Mouse (Mus musculus): ENCODE results near the gene Nrde2. TPM values are rescaled to one million over a fixed set of nuclear protein-coding genes. Genes with fewer than 3 reads are reported as not detected.

The Nrde2 gene
- polyA plus RNA-seq, 1 experiment, result 11.8 TPM

GRCm38 (mm10) chr12:100183970-100184369, 24.5 kb upstream of the Nrde2 start:
- Histone ChIP-seq H3K4me1 (ENCODE audit: control insufficient read depth, insufficient read depth, low read length) (no peaks in the 10 kb centered on the region; the same call in 1 of the 2 replicates), H3K4me3 (ENCODE audit: insufficient read depth, low read length) (no peak overlapping the region), H3K27ac (ENCODE audit: insufficient read depth, low read length) (no peak overlapping the region)
- TF ChIP-seq CTCF (IDR thresholded peaks at IDR 0.05; ENCODE audit: extremely low read depth, insufficient read depth, low read length), result no peak
- TF ChIP-seq POLR2A (IDR thresholded peaks at IDR 0.05; ENCODE audit: extremely low read depth, insufficient read depth, low read length), result no peak

GRCm38 (mm10) chr12:100182676-100183075, 23.2 kb upstream of the Nrde2 start:
- no peak overlapping the region for H3K4me3 ChIP-seq (ENCODE audit: insufficient read depth, low read length)
- H3K4me1 ChIP-seq (ENCODE audit: control insufficient read depth, insufficient read depth, low read length), result no peaks in the 10 kb centered on the region; the same call in 1 of the 2 replicates
- H3K27ac ChIP-seq (ENCODE audit: insufficient read depth, low read length), result no peak overlapping the region
- TF ChIP-seq POLR2A (IDR thresholded peaks at IDR 0.05; ENCODE audit: extremely low read depth, insufficient read depth, low read length), result no peak
- no peak for TF ChIP-seq CTCF (IDR thresholded peaks at IDR 0.05; ENCODE audit: extremely low read depth, insufficient read depth, low read length)

- H3K27ac ChIP-seq (ENCODE audit: insufficient read depth, low read length), result no peak overlapping the region
- H3K4me1 ChIP-seq (ENCODE audit: control insufficient read depth, insufficient read depth, low read length), result no peaks in the 10 kb centered on the region; the same call in 1 of the 2 replicates
- TF ChIP-seq CTCF (IDR thresholded peaks at IDR 0.05; ENCODE audit: extremely low read depth, insufficient read depth, low read length) (no peak), POLR2A (IDR thresholded peaks at IDR 0.05; ENCODE audit: extremely low read depth, insufficient read depth, low read length) (no peak)
- no peak overlapping the region for H3K4me3 ChIP-seq (ENCODE audit: insufficient read depth, low read length)
Measured at GRCm38 (mm10) chr12:100180802-100181201, 21.3 kb upstream of the Nrde2 start.

GRCm38 (mm10) chr12:100178898-100179440, 19.5 kb upstream of the Nrde2 start:
- Histone ChIP-seq H3K4me3 (ENCODE audit: insufficient read depth, low read length) (no peak overlapping the region), H3K4me1 (ENCODE audit: control insufficient read depth, insufficient read depth, low read length) (no peaks in the 10 kb centered on the region), H3K27ac (ENCODE audit: insufficient read depth, low read length) (no peak overlapping the region)
- TF ChIP-seq CTCF (IDR thresholded peaks at IDR 0.05; ENCODE audit: extremely low read depth, insufficient read depth, low read length) (no peak), POLR2A (IDR thresholded peaks at IDR 0.05; ENCODE audit: extremely low read depth, insufficient read depth, low read length) (no peak)

GRCm38 (mm10) chr12:100176469-100177056, 17.1 kb upstream of the Nrde2 start:
- H3K4me3 ChIP-seq (ENCODE audit: insufficient read depth, low read length), result no peak overlapping the region
- TF ChIP-seq CTCF (IDR thresholded peaks at IDR 0.05; ENCODE audit: extremely low read depth, insufficient read depth, low read length), result no peak
- no peak for TF ChIP-seq POLR2A (IDR thresholded peaks at IDR 0.05; ENCODE audit: extremely low read depth, insufficient read depth, low read length)
- no peaks in the 10 kb centered on the region for H3K4me1 ChIP-seq (ENCODE audit: control insufficient read depth, insufficient read depth, low read length)
- H3K27ac ChIP-seq (ENCODE audit: insufficient read depth, low read length), result no peak overlapping the region

GRCm38 (mm10) chr12:100172481-100172880, 13.0 kb upstream of the Nrde2 start:
- Histone ChIP-seq H3K4me1 (ENCODE audit: control insufficient read depth, insufficient read depth, low read length) (no peaks in the 10 kb centered on the region), H3K27ac (ENCODE audit: insufficient read depth, low read length) (no peak overlapping the region), H3K4me3 (ENCODE audit: insufficient read depth, low read length) (no peak overlapping the region)
- TF ChIP-seq CTCF (IDR thresholded peaks at IDR 0.05; ENCODE audit: extremely low read depth, insufficient read depth, low read length) (no peak), POLR2A (IDR thresholded peaks at IDR 0.05; ENCODE audit: extremely low read depth, insufficient read depth, low read length) (no peak)

- no peak overlapping the region for H3K4me3 ChIP-seq (ENCODE audit: insufficient read depth, low read length)
- H3K4me1 ChIP-seq (ENCODE audit: control insufficient read depth, insufficient read depth, low read length), result no peaks in the 10 kb centered on the region
- TF ChIP-seq CTCF (IDR thresholded peaks at IDR 0.05; ENCODE audit: extremely low read depth, insufficient read depth, low read length), result no peak
- TF ChIP-seq POLR2A (IDR thresholded peaks at IDR 0.05; ENCODE audit: extremely low read depth, insufficient read depth, low read length), result no peak
- H3K27ac ChIP-seq (ENCODE audit: insufficient read depth, low read length), result no peak overlapping the region
Measured at GRCm38 (mm10) chr12:100167931-100168871, 8.7 kb upstream of the Nrde2 start.

- no peak overlapping the region for H3K4me3 ChIP-seq (ENCODE audit: insufficient read depth, low read length)
- no peak overlapping the region for H3K27ac ChIP-seq (ENCODE audit: insufficient read depth, low read length)
- TF ChIP-seq CTCF (IDR thresholded peaks at IDR 0.05; ENCODE audit: extremely low read depth, insufficient read depth, low read length) (no peak), POLR2A (IDR thresholded peaks at IDR 0.05; ENCODE audit: extremely low read depth, insufficient read depth, low read length) (no peak)
- H3K4me1 ChIP-seq (ENCODE audit: control insufficient read depth, insufficient read depth, low read length), result no peaks in the 10 kb centered on the region
Measured at GRCm38 (mm10) chr12:100167502-100167901, 8.0 kb upstream of the Nrde2 start.

- 0 out of 2 replicates have a peak overlapping the region, but pooled peaks have one; percentile 52 for H3K27ac ChIP-seq (ENCODE audit: insufficient read depth, low read length)
- no peak for TF ChIP-seq CTCF (IDR thresholded peaks at IDR 0.05; ENCODE audit: extremely low read depth, insufficient read depth, low read length)
- H3K4me3 ChIP-seq (ENCODE audit: insufficient read depth, low read length), result no peak overlapping the region
Measured at GRCm38 (mm10) chr12:100166939-100167338, 7.5 kb upstream of the Nrde2 start.

More at GRCm38 (mm10) chr12:100166939-100167338, 7.5 kb upstream of the Nrde2 start:
- no peaks in the 10 kb centered on the region for H3K4me1 ChIP-seq (ENCODE audit: control insufficient read depth, insufficient read depth, low read length)

Measured in cortical plate, adult 2 months (tissue).